25 mouse cellular contexts compared by ENCODE assay signal in the genomic region with DNA sequence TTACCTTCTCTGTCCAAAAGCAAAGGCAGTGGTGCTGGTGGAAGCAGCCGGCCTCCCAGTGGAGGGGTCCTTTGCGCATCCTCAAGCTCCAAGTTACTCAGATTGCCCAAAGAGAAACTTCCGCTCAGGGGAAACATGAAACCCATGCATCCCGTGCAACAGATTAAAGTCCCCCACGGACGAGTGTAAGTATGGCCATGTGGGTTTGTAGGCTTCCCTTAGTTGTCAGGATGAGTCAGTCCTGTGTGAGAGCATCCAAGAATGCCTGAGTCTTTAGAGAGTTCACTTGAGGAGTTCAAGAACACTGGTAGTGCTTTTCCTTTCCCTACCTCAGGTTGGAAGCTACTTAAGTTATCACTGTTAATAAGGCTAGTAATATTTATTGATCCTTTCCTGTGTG. TPM values are rescaled to one million over a fixed set of nuclear protein-coding genes. Genes with fewer than 3 reads are reported as not detected.
A peak's percentile ranks its signal among the peaks of the same experiment; 100 is the strongest.
DNase-seq lines count a peak whose midpoint lies in the region; ATAC-seq and TF ChIP-seq lines count a peak whose summit lies in the region.
"Had no signal": no experiment of that assay in that cellular context is flagged by ENCODE, and none has a peak within 500 bp of the region (broad histone marks: within the 10 kb centered on the region; RNA-seq: fewer than 3 reads in every experiment).

No protein-coding gene starts in this region.

- 51% methylated on average over 6 of the region's 6 CpGs for WGBS in bone marrow, adult 2 months
- 85% methylated on average over 6 of the region's 6 CpGs for WGBS in limb, embryonic 10.5 days

- ATAC-seq in frontal cortex, adult (ENCODE audit: low TSS enrichment): peak; percentile 72
- ATAC-seq in megakaryocyte, adult 5-6 weeks (ENCODE audit: poor library complexity, severe bottlenecking): peak; percentile 13
- ATAC-seq: forebrain, embryonic 14.5 days had no signal

- TF ChIP-seq CTCF in bone marrow, adult 2 months (IDR thresholded peaks at IDR 0.05; ENCODE audit: control insufficient read depth, insufficient read depth, low read length): no peak

- H3K27ac ChIP-seq in bone marrow, adult 2 months (ENCODE audit: control insufficient read depth, insufficient read depth, low read depth, low read length, poor library complexity): peak overlapping the region; percentile 47; the same call in 1 of the 2 replicates
- H3K27ac ChIP-seq in limb, embryonic 10.5 days: no peak overlapping the region
- H3K27ac ChIP-seq: hindbrain, embryonic 14.5 days; midbrain, embryonic 12.5 days; stomach, embryonic 15.5 days had no signal

- DNase-seq in frontal cortex, postnatal 36 days (ENCODE audit: low spot score in 2 of 2): no peak
- peak; percentile 3 for DNase-seq in 3T3-L1 (ENCODE audit: low read depth, low spot score)
- DNase-seq in limb, embryonic 10.5 days (ENCODE audit: low spot score): no peak
- no peak for DNase-seq in thymus, postnatal 14 days
- DNase-seq: adrenal gland, adult 2 months; cerebellum, adult 11 months; cerebellum, adult 9-10 months; cerebellum, postnatal 36 days; gastrocnemius, adult 2 months; gastrocnemius, postnatal 36 days; heart, postnatal 36 days; kidney, adult 11 months; kidney, postnatal 14 days; layer of hippocampus, adult 9-11 months; lung, embryonic 14.5 days; right cerebral cortex, postnatal 25 days had no signal

- TF ChIP-seq POLR2A in bone marrow, adult 2 months (IDR thresholded peaks at IDR 0.05; ENCODE audit: borderline replicate concordance, control insufficient read depth, low read depth, low read length): no peak

- H3K9me3 ChIP-seq in limb, embryonic 10.5 days (replicated peaks): no peaks in the 10 kb centered on the region
- H3K9me3 ChIP-seq: heart, embryonic 13.5 days; megakaryocyte, embryonic 14.5 days; midbrain, embryonic 12.5 days; stomach, embryonic 15.5 days had no signal

- H3K36me3 ChIP-seq in limb, embryonic 10.5 days: peaks cover 25% of the 10 kb centered on the region

- peaks cover 4% of the 10 kb centered on the region for H3K4me1 ChIP-seq in bone marrow, adult 2 months (ENCODE audit: control insufficient read depth, insufficient read depth, low read length)
- no peaks in the 10 kb centered on the region for H3K4me1 ChIP-seq in limb, embryonic 10.5 days
- H3K4me1 ChIP-seq: midbrain, embryonic 12.5 days; stomach, embryonic 15.5 days had no signal

- no peak overlapping the region for H3K4me3 ChIP-seq in bone marrow, adult 2 months (replicated peaks; ENCODE audit: control insufficient read depth, low read depth, low read length)
- H3K4me3 ChIP-seq in limb, embryonic 10.5 days: no peak overlapping the region
- H3K4me3 ChIP-seq: gastrocnemius, adult 2 months; heart, embryonic 13.5 days; midbrain, embryonic 12.5 days; stomach, embryonic 15.5 days had no signal

- no peaks in the 10 kb centered on the region for H3K27me3 ChIP-seq in limb, embryonic 10.5 days (ENCODE audit: low read depth, poor library complexity, severe bottlenecking)
- H3K27me3 ChIP-seq: heart, embryonic 13.5 days; megakaryocyte, embryonic 14.5 days; midbrain, embryonic 12.5 days; stomach, embryonic 15.5 days had no signal

RNA-seq across cellular contexts. Expression of a gene that starts 33.4 kb away (rescaled TPM):
- polyA plus RNA-seq in bone marrow, adult 2 months (2011; ENCODE audit: insufficient read depth, insufficient read length, low replicate concordance, missing spikeins): 39.5 and 74.7 TPM in 2 replicates
- total RNA-seq in megakaryocyte, adult 5-6 weeks (2015): 118 and 157 TPM in 2 replicates
- 158 and 182 TPM in 2 replicates for total RNA-seq in megakaryocyte, adult 5-6 weeks (2017)
- polyA plus RNA-seq in limb, embryonic 10.5 days (2016; fragmentation: Nextera tagmentation; extraction: Ambion mirVana): 292 and 302 TPM in 2 replicates
